ENCODE assay signal across 8 mouse cellular contexts in the genomic region with DNA sequence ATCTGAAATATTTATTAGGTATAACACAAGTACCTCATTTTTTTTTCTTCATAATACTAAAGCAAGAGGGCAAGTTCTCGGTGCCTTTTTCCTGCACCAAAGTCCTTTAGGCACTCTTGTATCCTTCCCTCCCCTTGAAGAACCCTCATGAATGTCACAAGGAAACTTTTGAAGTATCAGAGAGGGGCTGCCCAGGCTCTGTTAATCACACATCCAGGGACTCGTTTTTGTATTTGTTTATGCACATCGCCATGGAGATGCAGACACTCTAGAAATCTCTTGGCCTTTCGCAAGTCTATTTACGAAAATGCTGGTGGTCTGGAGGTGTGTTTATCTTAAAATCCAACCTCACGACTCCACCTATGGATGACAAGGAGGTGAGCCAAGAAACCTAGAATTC.
DNase-seq lines count a peak whose midpoint lies in the region; ATAC-seq and TF ChIP-seq lines count a peak whose summit lies in the region.

No protein-coding gene starts in this region.

- no peaks in the 10 kb centered on the region for H3K27me3 ChIP-seq in kidney, embryonic 16.5 days (ENCODE audit: insufficient read depth, low read length)
- no peaks in the 10 kb centered on the region for H3K27me3 ChIP-seq in embryonic facial prominence, embryonic 13.5 days
- no peaks in the 10 kb centered on the region for H3K27me3 ChIP-seq in hindbrain, postnatal 0 days (ENCODE audit: insufficient read depth, low read length)
- no peaks in the 10 kb centered on the region for H3K27me3 ChIP-seq in neural tube, embryonic 13.5 days

- no peak overlapping the region for H3K4me2 ChIP-seq in kidney, embryonic 16.5 days (replicated peaks; ENCODE audit: low read depth, low read length)
- H3K4me2 ChIP-seq in embryonic facial prominence, embryonic 13.5 days: peak overlapping the region; percentile 51; the same call in 1 of the 2 replicates
- peak overlapping the region; percentile 63 for H3K4me2 ChIP-seq in hindbrain, postnatal 0 days (ENCODE audit: low read depth, low read length)
- peak overlapping the region; percentile 63 for H3K4me2 ChIP-seq in neural tube, embryonic 13.5 days

- no peak for ATAC-seq in kidney, embryonic 16.5 days (ENCODE audit: low FRiP score, low TSS enrichment)
- no peak for ATAC-seq in embryonic facial prominence, embryonic 13.5 days (ENCODE audit: insufficient number of reproducible peaks, insufficient read depth, low FRiP score, low TSS enrichment, low read depth)
- no peak for ATAC-seq in hindbrain, postnatal 0 days
- no peak; the same call in 1 of the 2 replicates for ATAC-seq in neural tube, embryonic 13.5 days (ENCODE audit: low read depth)

- no peaks in the 10 kb centered on the region for H3K4me1 ChIP-seq in kidney, embryonic 16.5 days (ENCODE audit: insufficient read depth, low read length)
- H3K4me1 ChIP-seq in embryonic facial prominence, embryonic 13.5 days: peaks cover 15% of the 10 kb centered on the region
- H3K4me1 ChIP-seq in hindbrain, postnatal 0 days (ENCODE audit: insufficient read depth, low read length): no peaks in the 10 kb centered on the region
- peaks cover 31% of the 10 kb centered on the region for H3K4me1 ChIP-seq in neural tube, embryonic 13.5 days (replicated peaks)

- TF ChIP-seq CTCF in hindbrain, postnatal 0 days (IDR thresholded peaks at IDR 0.05; ENCODE audit: low read depth): no peak

- H3K36me3 ChIP-seq in kidney, embryonic 16.5 days (ENCODE audit: insufficient read depth, low read length): no peaks in the 10 kb centered on the region
- no peaks in the 10 kb centered on the region for H3K36me3 ChIP-seq in embryonic facial prominence, embryonic 13.5 days
- H3K36me3 ChIP-seq in hindbrain, postnatal 0 days (ENCODE audit: insufficient read depth, low read length): no peaks in the 10 kb centered on the region
- H3K36me3 ChIP-seq in neural tube, embryonic 13.5 days: no peaks in the 10 kb centered on the region

- H3K27ac ChIP-seq in kidney, embryonic 16.5 days (ENCODE audit: low read length): no peak overlapping the region
- H3K27ac ChIP-seq in embryonic facial prominence, embryonic 13.5 days: no peak overlapping the region
- no peak overlapping the region for H3K27ac ChIP-seq in hindbrain, postnatal 0 days
- peak overlapping the region; percentile 56; the same call in 1 of the 2 replicates for H3K27ac ChIP-seq in neural tube, embryonic 13.5 days (replicated peaks)

- 44% methylated on average over 6 of the region's 6 CpGs for WGBS in kidney, embryonic 16.5 days
- WGBS in embryonic facial prominence, embryonic 13.5 days: 52% methylated on average over 6 of the region's 6 CpGs
- 34% methylated on average over 6 of the region's 6 CpGs for WGBS in hindbrain, postnatal 0 days
- WGBS in neural tube, embryonic 13.5 days: 30% methylated on average over 6 of the region's 6 CpGs

- H3K4me3 ChIP-seq in kidney, embryonic 16.5 days (ENCODE audit: low read length): peak overlapping the region; percentile 15; the same call in 1 of the 2 replicates
- H3K4me3 ChIP-seq in embryonic facial prominence, embryonic 13.5 days: 0 out of 2 replicates have a peak overlapping the region, but pooled peaks have one; percentile 16
- peak overlapping the region; percentile 39 for H3K4me3 ChIP-seq in hindbrain, postnatal 0 days (ENCODE audit: low read length)
- H3K4me3 ChIP-seq in neural tube, embryonic 13.5 days: peak overlapping the region; percentile 36

- H3K9me3 ChIP-seq in kidney, embryonic 16.5 days (ENCODE audit: low read length): no peaks in the 10 kb centered on the region
- H3K9me3 ChIP-seq in embryonic facial prominence, embryonic 13.5 days: no peaks in the 10 kb centered on the region
- no peaks in the 10 kb centered on the region for H3K9me3 ChIP-seq in hindbrain, postnatal 0 days (ENCODE audit: low read length)
- H3K9me3 ChIP-seq in neural tube, embryonic 13.5 days: no peaks in the 10 kb centered on the region

- no peak overlapping the region for H3K9ac ChIP-seq in kidney, embryonic 16.5 days (replicated peaks; ENCODE audit: low read length)
- no peak overlapping the region for H3K9ac ChIP-seq in embryonic facial prominence, embryonic 13.5 days
- H3K9ac ChIP-seq in hindbrain, postnatal 0 days (replicated peaks; ENCODE audit: low read length): peak overlapping the region; percentile 37
- peak overlapping the region; percentile 61 for H3K9ac ChIP-seq in neural tube, embryonic 13.5 days

- DNase-seq in kidney, postnatal 25 days: no peak
- peak; percentile 26 for DNase-seq in hindbrain, postnatal 0 days (ENCODE audit: low spot score)
- DNase-seq in ovary, postnatal 10 days (ENCODE audit: low spot score): no peak
- no peak for DNase-seq in spleen, postnatal 14 days (ENCODE audit: low spot score in 2 of 2)
- no peak for DNase-seq in layer of hippocampus, postnatal 25 days (ENCODE audit: extremely low spot score in 1 of 2, low spot score in 1 of 2)

Comparison
In these comparisons a context has a peak if more than half of its experiments do, and no peak if none do; other contexts are left out.
1. H3K9ac ChIP-seq: peak in hindbrain, postnatal 0 days (single experiment) and neural tube, embryonic 13.5 days (single experiment); none in kidney, embryonic 16.5 days (single experiment) and embryonic facial prominence, embryonic 13.5 days (single experiment).
2. Peak in every context shown above with its lines, with median percentiles within 50 percentile points of each other: H3K4me3 ChIP-seq.